Mouse (Mus musculus) E14TG2a.4 (cell line): ENCODE data around the gene Shank2.

ENCODE experiments used
- CTCF ChIP-seq: conservative IDR thresholded peaks from 2 replicates; pipeline ENCODE4 v1.5.1; 2014; ENCODE audit warnings: low read length
- NANOG ChIP-seq: IDR thresholded peaks from 2 replicates; pipeline ENCODE4 v1.6.1; 2014; ENCODE audit warnings: borderline replicate concordance, low read length, mixed read lengths
- POU5F1 ChIP-seq: IDR thresholded peaks from 2 replicates; pipeline ENCODE4 v1.6.1; 2014; ENCODE audit warnings: low read length, borderline replicate concordance

DNA sequence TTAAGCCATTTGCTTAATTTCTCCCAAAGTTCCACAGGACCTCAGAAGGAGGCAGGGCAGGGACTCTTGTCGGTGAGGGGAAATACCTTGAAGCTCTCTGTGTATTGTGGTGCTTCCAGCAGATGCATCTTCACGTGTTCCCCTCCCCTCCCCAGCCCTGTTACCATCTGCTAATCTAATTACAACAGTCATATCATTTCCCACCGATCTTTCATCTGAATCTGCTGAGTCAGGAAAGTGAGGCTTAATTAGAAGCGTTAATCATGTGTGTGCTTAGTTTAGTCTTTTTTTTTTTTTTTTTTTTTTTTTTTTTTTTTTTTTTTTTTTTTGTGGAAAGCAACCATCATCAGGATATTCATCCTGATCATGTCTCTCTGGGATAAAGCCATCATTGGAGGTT, 256.6 kb downstream of the Shank2 start:
- TF ChIP-seq CTCF (no peak), NANOG (no peak), POU5F1 (no peak)
